Mouse (Mus musculus): ENCODE data around the gene Shld2.
"Not testable (repeated sequence)": the region's sequence is repeated elsewhere in the genome, so short reads cannot be mapped to it uniquely, and the experiment has no call there.

Gene Shld2

DNA sequence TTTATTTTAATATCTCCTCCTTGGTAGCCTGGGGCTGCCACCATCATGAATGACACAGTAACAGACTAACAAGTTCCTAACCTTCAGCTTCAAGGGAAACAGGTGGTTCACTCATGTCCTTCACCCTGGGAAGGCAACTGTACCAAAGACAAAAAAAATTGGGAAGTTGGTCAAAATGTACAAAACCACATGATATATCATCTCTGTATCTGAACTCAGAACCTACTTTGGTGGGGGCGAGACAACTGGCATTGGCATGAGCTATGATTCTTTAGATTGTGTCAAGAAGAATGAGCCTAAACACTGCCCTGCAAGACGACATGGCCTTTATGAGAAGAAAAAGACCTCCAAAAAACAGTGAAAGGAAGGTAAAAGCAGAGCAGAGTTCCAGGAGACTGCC lies 29.5 kb downstream of the Shld2 start:
- no peak for DNase-seq (ENCODE audit: low read depth)

DNA sequence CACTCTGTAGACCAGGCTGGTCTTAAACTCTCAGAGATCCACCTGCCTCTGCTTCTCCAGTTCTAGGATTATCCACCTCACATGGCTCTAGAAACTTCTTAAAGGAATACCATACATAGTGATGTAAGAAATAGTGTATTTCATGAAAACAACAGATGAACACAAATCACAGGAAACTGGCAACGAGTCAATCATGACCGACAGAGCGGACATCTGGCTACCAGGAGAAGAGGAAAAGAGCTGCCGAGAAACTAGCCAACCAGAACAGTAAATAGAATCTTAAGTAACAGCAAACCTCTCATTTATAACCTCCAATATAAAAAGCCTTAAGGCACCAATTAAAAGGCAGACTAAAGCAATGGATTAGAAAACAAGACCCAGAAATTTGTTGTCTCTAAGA lies 30.6 kb downstream of the Shld2 start:
- no peak for DNase-seq (ENCODE audit: low read depth)

DNA sequence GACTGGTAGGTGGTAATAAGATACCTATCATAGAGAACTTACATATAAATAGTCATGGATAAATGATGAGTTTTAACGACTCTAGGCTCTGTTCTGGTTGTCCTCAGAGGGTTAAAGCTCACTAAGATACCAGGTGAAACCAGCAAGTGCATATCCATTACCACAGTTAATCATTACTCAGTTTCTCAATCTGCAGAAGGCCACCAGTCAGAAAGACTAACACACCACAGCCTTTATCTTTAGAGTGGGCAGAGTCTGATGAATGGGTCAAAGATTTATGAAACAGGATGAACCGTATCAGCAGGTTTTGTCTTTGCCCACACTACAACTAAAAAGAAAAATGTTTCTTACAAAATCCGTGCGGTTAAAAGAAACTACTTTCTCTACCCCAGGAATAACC lies 35.1 kb downstream of the Shld2 start:
- DNase-seq (ENCODE audit: low read depth) = no peak

DNA sequence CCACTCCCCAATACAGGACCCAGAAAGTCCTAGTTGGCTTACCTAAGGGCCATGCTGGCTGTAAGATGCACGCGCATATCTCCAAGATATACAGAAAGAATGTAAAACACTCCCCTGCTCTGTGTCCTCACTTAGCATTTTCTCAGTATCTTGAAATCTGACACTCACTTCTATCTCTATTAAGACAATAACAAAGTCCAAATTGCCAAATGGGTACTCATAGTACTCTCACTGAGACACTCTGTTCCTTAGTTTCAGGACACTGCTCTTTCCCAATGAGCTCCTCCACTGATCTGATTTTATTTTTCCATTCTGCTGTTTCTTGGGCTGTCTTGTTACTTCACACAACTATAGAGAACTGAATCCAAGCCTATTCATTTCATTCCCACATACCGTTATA lies 36.2 kb downstream of the Shld2 start:
- no peak for DNase-seq (ENCODE audit: low read depth)

DNA sequence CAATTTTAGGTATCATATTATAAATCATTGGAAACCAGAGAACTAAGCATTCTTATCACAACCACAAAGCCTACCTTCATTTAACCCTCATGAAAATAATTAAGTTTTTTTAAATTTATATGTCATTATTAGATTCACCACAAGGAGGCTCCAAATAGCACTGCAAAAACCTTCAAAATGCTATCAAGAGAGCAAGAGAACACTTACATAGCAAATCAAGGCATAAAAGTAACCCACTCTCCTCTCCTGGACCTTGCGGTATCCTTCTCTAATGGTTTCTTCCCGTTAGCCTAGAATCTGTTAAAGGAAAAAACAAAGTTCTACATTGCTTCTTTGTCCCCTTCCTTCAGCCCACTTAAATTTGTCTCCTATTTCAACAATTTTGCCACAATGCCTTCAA lies 37.0 kb downstream of the Shld2 start:
- DNase-seq (ENCODE audit: low read depth) = peak; percentile 16

DNA sequence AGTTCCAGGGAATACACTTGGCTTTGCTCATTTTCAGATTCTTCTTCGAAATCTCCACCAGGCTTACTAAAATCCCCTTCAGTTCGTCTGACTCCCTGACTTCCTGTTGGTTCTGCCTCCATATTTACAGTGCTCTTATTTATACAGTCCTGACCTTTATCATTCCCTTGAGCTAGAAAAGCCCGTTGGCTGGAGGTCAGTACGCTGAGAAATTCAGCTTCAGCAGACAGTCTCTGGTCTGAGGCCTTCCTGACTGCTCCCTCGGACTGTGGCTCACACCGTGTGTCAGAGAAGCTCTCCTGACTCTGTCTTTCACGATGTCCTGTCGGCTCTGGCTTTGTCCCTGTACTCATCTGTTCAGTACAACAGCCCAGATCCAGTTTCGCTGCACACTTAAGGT lies 42.2 kb downstream of the Shld2 start:
- DNase-seq (ENCODE audit: low read depth) = no peak

DNA sequence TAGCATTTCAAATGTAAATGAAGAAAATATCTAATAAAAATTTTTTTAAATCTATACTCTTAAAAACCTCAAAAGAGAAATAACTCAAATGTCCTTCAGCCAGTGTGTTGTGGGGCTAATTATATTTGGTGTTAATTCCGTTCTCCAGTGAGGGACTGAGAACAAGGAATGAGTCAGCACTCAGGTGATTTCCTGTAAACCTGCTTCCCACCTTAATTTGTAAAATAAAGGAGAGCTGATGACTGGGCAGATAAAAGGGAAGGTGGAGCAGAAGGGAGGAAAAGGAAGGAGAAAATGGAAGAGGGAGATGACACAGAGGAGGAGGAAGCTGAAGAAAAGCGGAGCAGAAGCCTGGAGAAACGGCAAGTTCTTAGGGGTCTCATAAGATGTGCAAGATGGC lies 51.8 kb downstream of the Shld2 start:
- not testable (repeated sequence) for DNase-seq (ENCODE audit: low read depth)

DNA sequence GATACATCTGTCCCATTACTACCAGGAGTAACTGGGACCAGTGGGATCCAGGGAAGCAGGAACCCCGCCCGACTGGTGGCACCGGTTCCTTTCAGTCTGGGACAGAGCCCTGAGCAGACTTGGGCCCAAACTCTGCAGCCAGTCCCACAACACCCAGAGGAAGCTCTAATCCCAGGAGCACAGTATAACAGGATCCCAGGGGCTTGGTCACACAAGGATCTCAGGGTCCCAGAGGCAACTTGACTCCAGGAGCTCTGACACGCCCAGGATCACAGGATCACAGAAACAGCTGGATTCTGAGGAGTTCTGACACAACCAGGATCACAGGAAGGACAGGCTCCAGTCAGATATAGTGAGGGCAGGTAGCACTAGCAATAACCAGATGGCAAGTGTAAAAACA lies 57.0 kb downstream of the Shld2 start:
- DNase-seq (ENCODE audit: low read depth) = no peak

DNA sequence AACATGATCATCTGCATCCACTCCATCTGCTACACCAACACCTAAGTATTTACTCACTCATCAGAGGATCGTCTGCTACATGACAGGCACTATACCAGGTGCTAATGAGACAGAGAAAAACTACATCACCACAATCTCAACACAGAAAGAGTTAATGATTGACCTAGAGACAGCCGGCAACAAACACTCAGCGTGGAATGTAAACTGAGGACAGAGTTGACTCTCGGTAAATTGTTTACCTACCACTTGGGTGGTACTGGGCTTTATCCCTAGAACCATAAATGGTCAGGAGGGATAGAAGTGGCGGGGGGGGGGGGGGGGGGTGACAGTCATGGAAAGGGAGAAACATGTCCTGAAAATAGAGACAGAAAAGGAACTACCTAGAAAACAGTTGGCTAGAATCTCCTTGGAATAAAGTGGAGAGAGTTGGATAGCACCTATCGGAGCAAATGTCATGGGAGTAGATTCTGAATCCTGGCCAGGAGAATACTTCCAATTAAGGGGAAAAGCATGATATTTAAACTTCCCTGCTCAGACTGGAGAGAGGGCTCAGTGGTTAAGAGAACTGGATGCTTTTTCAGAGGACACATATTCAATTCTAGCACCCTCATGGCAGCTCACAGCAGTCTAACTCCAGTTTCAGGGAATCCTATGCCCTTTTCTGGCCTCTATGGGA lies 57.7 kb downstream of the Shld2 start:
- no peak for DNase-seq (ENCODE audit: low read depth)

DNA sequence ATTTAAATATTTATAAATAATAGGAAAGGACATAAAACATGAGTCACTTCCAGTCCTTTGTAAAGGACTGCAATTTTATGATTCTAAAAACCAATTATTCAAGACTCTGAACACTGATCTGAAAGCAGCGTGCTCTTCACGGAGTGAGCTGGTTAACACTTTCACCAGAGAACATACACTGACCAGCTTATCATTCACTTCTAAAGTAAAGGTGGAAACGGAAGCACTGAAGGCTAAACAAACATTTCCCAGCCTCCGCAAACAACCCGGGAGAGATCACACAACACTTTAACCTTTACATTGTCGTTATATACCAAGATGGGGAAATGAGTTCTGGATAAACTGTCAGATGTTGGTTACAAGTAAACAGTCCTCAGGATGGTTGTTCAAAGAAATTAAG lies 69.6 kb downstream of the Shld2 start:
- DNase-seq (ENCODE audit: low read depth) = no peak

DNA sequence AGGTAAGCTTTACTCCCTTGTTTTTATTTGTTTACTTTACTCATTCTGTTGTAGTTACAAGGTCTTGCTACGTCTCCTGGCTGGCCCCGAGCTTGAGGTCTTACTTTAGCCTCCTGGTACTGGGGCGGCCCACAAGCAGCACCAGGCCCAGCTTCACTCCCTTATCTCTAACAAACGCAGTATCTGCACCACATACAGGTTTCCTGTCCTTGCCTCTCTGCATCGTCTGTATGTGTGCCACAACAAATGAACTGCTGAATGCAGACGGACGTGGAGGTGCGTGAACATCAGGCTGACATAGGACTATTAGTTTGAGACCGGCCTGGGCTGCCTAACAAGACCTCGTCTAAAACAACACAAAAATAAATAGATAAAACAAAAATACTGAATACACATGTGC lies 70.0 kb downstream of the Shld2 start:
- no peak for DNase-seq (ENCODE audit: low read depth)

DNA sequence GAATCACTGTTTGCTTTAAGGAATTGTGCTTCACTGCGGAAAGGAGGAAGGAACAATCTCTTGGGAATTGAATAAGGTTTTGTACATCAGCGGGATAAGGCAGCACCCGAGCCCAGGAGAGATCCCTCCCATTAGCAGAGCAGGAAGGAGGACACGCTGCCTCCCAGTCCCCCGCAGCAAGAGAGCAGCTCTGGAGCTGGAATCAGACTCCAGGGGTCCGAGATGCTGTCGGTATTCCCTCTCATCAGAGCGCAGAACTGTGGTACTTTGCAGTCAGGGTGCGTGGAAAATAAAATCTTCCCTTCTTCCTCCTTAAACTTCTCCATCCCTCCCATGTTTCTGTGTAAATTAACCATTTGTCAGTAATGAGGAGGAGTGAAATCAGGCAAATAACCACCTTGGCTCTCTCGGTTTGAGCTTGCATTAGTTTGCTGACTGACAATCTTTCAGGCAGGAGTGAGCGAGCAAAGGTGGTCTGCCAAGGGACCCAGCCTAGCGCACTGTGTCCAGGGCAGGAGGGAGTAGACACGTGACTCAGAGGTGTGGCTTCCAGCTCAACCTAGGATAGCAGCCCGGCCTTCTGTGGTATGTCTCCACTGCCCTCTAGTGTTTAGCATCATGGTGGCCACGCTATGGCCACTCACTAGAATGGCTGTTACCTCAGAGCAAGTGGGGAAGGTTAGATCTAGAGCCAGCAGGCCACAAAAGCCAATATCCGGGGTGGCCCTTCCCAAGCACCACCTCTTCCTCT lies 75.5 kb downstream of the Shld2 start:
- DNase-seq (ENCODE audit: low read depth) = peak; percentile 46

DNA sequence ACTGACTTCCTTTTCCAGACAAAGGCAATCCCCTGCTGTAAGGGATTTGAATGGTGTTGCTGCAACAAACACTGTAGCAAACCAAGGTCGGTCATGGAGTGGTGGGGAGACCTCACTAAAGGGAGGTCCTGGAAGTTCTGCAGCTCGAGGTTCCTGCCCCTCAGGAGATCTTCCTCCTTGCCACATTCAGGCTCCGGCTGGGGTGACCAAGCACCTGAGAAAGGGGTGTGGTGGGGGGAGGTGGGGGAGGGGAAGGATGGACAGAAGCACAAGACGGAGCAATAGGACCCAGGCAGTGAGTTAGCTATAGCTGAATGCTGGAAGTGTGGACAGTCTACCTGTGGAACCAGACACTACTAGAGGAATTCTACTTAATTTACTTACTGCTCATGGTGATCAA lies 76.4 kb downstream of the Shld2 start:
- no peak for DNase-seq (ENCODE audit: low read depth)

DNA sequence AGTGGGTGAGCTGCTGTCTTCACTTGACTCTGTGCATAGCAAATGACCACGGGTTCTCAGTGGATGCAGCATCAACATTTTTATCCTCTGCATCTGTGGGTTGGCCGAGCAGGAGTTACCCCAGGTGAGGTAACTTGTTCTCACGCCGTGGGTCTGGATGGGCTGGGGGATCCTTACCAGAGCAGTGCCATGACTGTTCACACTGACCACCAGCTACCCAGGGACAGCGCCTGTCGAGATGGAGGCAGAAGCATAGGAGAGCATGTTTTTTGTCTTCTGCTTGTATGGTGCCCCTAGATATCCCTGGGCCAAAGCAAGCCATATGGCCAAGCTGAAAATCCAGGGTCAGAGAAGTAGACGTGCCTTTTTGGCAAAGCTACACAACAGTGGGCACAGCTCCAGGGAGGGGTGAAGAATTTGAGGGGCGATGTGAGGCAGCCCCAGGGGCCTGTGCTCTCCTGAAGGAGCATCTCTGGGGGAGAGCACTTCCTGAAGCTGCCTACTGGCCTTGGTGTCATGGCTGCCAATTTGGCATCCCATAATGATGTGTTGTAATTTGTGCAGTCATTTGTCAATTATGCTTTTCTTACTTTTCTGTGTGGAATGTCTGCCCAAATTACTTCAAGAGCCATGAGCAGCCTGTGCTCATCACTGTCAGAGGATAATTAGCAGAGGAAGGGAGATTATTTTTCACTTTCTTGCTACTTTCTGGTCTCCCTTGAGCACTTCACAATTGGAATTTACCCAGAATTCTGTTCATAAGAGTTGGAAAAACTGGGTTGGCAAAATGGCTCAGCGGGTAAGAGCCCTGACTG lies 77.2 kb downstream of the Shld2 start:
- no peak for DNase-seq (ENCODE audit: low read depth)

DNA sequence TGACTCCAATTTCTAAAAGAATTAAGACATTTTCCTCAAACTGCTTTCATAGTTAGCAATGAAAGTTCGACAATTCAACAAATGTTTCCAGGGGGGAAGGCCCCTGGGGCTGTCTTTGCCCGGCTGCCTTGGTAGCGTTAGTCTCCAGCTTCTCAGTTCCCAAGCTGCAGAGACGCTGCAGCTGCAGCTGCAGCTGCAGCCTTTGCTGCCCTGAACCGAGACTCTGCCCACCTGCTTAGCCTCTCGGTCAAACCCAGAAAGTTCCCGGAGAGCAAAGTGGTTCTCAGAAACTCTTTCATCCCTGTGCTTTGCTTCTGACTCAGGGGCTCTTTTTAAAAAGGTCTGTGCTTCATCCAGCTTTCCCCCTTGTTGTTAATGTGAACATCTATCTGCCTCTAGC lies 78.0 kb downstream of the Shld2 start:
- no peak for DNase-seq (ENCODE audit: low read depth)

DNA sequence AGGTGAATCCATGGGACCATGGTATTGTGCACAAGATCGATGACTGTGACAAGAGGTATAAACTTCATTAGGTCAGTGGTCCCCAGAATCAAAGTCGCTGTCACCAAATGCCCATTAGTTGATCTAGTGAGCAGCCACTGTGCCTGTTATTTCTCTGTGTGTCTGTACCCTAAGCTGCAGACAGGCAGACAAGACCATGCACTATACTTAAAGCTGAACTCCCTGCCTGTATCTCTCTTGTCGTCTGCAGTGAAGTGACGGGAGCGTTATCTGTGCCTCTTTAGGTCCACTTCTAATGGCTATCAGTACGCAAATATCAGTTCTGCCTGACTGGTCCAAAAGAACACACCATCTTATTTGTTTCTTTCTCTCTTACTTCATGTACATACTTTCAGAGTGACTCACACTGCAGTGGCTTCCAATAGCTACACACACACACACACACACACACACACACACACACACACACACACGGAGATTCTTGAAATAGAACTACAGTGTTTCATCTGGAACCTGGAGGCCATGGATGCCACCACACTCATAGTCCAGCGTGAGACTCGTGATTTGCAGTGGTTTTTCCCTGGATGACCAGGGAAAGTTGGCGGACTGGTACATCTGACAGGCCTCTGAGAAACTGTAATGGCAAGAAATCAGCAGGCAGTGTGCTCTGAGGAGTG lies 81.3 kb downstream of the Shld2 start:
- no peak for DNase-seq (ENCODE audit: low read depth)

DNA sequence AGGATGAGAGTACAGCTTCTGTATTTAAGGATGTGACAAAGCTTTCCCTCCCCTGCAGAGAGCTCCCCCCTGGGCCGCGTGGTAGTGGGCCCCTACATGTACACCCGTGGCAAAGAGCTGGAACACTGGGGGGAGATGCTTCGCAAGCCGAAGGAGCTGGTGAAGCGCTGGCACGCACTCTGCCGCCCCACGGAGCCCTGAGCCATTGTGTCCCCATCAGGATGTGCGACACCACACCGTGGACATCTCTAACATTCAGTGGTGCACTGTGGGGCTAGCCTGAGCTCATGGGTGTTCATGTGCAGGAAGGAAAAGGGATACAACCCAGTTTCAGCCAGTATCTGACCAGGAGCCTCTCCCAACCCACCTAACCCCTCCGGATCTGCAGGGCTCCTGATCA lies 82.3 kb downstream of the Shld2 start:
- no peak for DNase-seq (ENCODE audit: low read depth)

DNA sequence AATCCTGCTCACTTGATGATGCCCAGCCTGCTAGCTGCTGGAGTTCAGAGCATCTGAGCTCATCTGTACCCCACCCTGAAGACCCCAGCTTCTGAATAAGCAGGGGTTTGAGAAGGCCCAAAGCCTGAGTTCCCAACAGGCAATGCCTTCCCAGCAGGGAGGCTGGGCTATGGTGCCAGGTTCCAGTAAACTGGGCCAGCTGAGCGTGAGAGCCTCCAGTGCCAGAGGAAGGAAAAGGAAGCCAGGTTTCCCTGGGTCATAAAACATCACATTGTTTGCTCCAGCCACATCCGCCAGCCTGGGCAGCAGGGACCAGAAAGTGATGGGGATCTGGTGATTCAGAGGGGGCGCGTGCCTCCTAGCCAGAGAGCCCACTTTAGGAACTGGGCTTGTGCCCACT lies 83.7 kb downstream of the Shld2 start:
- no peak for DNase-seq (ENCODE audit: low read depth)

DNA sequence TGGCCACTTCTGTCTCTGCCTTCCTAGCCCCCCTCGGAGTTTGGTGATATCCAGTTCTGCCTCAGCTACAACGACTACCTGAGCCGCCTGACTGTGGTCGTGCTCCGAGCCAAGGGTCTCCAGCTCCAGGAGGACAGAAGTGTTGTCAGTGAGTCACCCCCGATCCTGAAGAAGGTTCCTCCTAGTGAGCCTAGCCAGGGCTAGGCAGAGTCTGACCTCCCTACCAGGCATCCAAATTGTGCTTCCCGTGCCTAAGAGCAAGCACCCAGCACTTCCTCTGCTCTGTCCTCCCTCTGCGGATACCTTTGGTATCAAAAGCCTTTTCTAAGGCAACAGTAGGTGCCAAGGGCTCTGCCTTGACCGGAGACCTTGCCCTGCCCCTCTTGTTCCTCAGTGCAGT lies 84.3 kb downstream of the Shld2 start:
- no peak for DNase-seq (ENCODE audit: low read depth)

DNA sequence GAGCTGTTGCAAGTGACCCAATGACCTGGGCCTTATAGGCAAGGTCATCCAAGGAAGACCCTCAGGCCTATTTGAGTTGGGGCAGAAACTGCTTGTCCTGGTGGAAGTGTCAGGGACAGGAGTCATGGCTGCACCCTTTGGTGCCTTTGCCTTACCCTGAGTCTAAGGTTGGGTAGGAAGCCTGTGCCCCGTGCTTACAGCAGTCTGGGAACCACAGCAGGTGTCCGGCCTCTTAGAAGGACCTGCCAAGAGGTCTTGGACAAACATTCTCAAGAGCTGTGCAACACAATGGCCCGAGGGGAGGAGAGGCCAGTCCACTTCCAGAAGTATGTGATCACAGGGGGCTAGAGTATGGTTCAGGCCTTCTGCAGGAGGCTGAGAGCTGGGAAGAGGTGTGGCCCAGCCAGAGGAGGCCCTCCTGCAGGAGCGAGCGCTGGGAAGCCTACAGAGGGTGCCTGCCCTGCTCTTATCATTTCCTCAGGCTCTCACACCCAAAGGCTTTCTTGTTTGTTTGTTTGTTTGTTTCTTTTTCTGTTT lies 86.9 kb downstream of the Shld2 start:
- DNase-seq (ENCODE audit: low read depth) = no peak

DNA sequence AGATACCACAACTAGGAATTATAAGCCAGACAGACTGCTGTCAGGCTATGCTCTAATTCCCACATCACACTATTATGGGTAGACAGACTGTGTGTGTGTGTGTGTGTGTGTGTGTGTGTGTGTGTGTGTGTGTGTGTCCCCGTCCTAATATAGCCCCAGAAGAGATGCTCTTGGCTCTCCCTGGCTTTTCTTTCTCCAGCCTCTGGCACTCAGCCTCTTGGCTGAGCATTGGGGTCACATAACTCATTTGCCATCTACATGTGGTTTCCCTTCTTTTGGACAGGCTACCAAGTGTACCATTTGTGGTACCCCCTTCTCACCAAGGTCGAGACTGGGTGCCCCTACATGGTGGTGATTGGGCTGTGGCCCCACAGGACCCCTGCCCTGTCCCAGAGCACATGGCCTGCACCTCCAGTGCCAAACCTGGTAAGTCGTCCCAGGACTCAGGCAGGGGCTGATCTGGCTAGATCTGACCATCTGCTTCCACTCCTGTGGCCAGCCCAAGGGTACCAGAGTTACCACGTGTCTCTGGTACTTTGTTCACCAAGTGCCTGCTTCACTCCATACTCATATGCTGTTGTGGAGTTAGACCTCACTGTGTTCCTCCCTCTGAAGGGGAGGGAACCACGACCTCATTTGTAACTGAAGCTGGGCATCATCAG lies 88.7 kb downstream of the Shld2 start:
- DNase-seq (ENCODE audit: low read depth) = no peak

DNA sequence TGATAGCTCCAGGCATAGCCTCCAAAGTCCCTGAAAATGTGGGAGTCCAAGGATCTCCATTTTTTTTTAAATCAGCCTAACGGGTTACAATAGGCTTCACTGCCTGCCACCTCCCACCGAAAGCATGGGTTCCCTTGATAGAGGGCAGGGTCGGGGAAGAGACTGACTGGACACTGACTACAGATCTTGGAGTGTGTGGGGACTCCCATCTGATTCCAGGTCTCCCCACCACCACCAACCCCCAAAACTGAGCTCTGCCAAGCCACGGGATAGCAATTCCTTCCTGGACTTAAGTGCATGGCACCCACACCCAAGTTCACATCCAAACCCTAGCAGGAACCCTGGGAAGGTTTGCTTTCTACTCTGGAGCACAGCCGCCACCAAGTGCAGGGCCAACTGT lies 89.9 kb downstream of the Shld2 start:
- no peak for DNase-seq (ENCODE audit: low read depth)
